Mouse (Mus musculus) ES-E14 (cell line): ENCODE results near the gene Amotl2.

Experiments
- CHD2 ChIP-seq: IDR thresholded peaks from 2 replicates; pipeline ENCODE4 v1.6.1; 2014; ENCODE audit warnings: mild to moderate bottlenecking, low read depth, low read length, inconsistent platforms
- HCFC1 ChIP-seq: IDR thresholded peaks from 2 replicates; pipeline ENCODE4 v1.6.1; 2012; ENCODE audit warnings: low read length, inconsistent platforms, borderline replicate concordance; ENCODE audit not compliant: insufficient read depth
- MAFK ChIP-seq: IDR thresholded peaks from 2 replicates; pipeline ENCODE4 v1.6.1; 2014; ENCODE audit warnings: mild to moderate bottlenecking, low read depth, low read length, inconsistent platforms; ENCODE audit not compliant: insufficient read depth
- ZC3H11A ChIP-seq: IDR thresholded peaks from 2 replicates; pipeline ENCODE4 v1.6.1; 2012; ENCODE audit warnings: low read depth, mild to moderate bottlenecking, inconsistent platforms, low read length, borderline replicate concordance
- ZNF384 ChIP-seq: IDR thresholded peaks from 2 replicates; pipeline ENCODE4 v1.6.1; 2012; ENCODE audit warnings: low read depth, low read length, inconsistent platforms

- TF ChIP-seq HCFC1 (no peak), CHD2 (no peak), ZC3H11A (no peak), ZNF384 (no peak), MAFK (no peak)
These were observed 15.4 kb upstream of the Amotl2 start for GRCm38 (mm10) chr9:102701042-102701441.
